Mouse (Mus musculus): Measurements from ENCODE around the gene Kif6.

DNA sequence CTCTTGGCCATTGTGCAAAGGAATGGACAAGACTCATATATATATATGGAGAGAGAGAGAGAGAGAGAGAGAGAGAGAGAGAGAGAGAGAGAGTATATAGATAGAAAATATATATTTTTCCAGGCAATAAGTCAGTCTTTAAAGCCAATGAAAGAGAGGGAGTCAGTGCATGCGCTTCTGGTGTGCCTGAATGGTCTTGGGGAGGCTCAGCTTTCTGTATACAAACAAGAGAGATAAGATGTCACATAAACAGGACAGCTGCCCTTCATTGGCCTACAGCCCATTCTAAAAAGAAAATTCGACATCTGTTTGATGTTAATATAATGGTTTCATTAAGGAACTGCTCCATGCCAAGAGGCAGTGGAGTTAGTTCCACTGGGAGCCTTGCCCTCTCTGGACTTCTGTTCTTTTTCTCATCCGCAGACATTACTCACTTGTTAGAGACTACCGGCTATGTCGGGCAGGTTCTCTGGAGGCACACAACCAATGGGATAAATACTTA lies 219.2 kb downstream of the Kif6 start:
- TF ChIP-seq CTCF (IDR thresholded peaks at IDR 0.05; ENCODE audit: extremely low read depth, insufficient read length, insufficient replicate concordance, low read depth, low read length) (no peak), POLR2A (IDR thresholded peaks at IDR 0.05; ENCODE audit: low read depth, low read length) (no peak)
